Mouse (Mus musculus) urinary bladder, postnatal 4 days (tissue): ENCODE measurements around the gene Brinp2.

ENCODE experiments used
- DNase-seq, 2 experiments: peaks; one replicate each; pipeline ENCODE4 v3.0.0; 2021 to 2022; ENCODE audit warnings: low spot score in 2 of 2

Gene Brinp2

GRCm38 (mm10) chr1:158356051-158356461, at the start of gene Brinp2:
Brinp2 (minus strand) TSS chr1:158356326.
- DNase-seq, result peak in 1 of 2 experiments; percentile 34

- DNase-seq, result no peak
Observed at GRCm38 (mm10) chr1:158400898-158401297, 44.8 kb upstream of the Brinp2 start.

- no peak for DNase-seq
Observed at GRCm38 (mm10) chr1:158397058-158397457, 40.9 kb upstream of the Brinp2 start.

GRCm38 (mm10) chr1:158390693-158391092, 34.6 kb upstream of the Brinp2 start:
- no peak for DNase-seq

- no peak for DNase-seq
Observed at GRCm38 (mm10) chr1:158388995-158389394, 32.9 kb upstream of the Brinp2 start.

- no peak for DNase-seq
Observed at GRCm38 (mm10) chr1:158386781-158387180, 30.7 kb upstream of the Brinp2 start.

GRCm38 (mm10) chr1:158385311-158385710, 29.2 kb upstream of the Brinp2 start:
- no peak for DNase-seq

- no peak for DNase-seq
Observed at GRCm38 (mm10) chr1:158383210-158383609, 27.1 kb upstream of the Brinp2 start.

- no peak for DNase-seq
Observed at GRCm38 (mm10) chr1:158382277-158382676, 26.2 kb upstream of the Brinp2 start.

- DNase-seq, result no peak
Observed at GRCm38 (mm10) chr1:158364461-158364860, 8.3 kb upstream of the Brinp2 start.

- no peak for DNase-seq
Observed at GRCm38 (mm10) chr1:158362292-158363101, 6.4 kb upstream of the Brinp2 start.

GRCm38 (mm10) chr1:158361964-158362291, 5.8 kb upstream of the Brinp2 start, which contains the start of gene Astn1:
Astn1 (plus strand) TSS chr1:158362273.
- DNase-seq, result no peak

- no peak for DNase-seq
Observed at GRCm38 (mm10) chr1:158355177-158356050, 712 bp downstream of the Brinp2 start.

- no peak for DNase-seq
Observed at GRCm38 (mm10) chr1:158353656-158354371, 2.3 kb downstream of the Brinp2 start.

- no peak for DNase-seq
Observed at GRCm38 (mm10) chr1:158343243-158343714, 12.8 kb downstream of the Brinp2 start.

GRCm38 (mm10) chr1:158328839-158329238, 27.3 kb downstream of the Brinp2 start:
- no peak for DNase-seq

- no peak for DNase-seq
Observed at GRCm38 (mm10) chr1:158328126-158328525, 28.0 kb downstream of the Brinp2 start.

GRCm38 (mm10) chr1:158323325-158323724, 32.8 kb downstream of the Brinp2 start:
- DNase-seq, result no peak

GRCm38 (mm10) chr1:158310426-158311156, 45.5 kb downstream of the Brinp2 start:
- DNase-seq, result no peak

- DNase-seq, result no peak
Observed at GRCm38 (mm10) chr1:158297042-158297441, 59.1 kb downstream of the Brinp2 start.

GRCm38 (mm10) chr1:158296287-158296931, 59.7 kb downstream of the Brinp2 start:
- DNase-seq, result no peak
